Mouse (Mus musculus) bone marrow, adult 2 months (tissue): ENCODE measurements at regions not wholly inside any gene's neighbourhood (a gene's known extent, or its start where the extent isn't known, plus 50 kb on each side); places are given as distances from the start of the nearest gene placed in this dataset.

Experiments used
- CTCF ChIP-seq: fragments of 200-500 bp; IDR thresholded peaks from 2 replicates; pipeline ENCODE4 v1.5.1; 2011; ENCODE audit warnings: low read length, control low read depth; ENCODE audit not compliant: control insufficient read depth, insufficient read depth
- POLR2A ChIP-seq: fragments of 200-500 bp; IDR thresholded peaks from 2 replicates; pipeline ENCODE4 v1.6.1; 2011; ENCODE audit warnings: low read depth, mild to moderate bottlenecking, control low read depth, low read length, borderline replicate concordance; ENCODE audit not compliant: control insufficient read depth

- TF ChIP-seq CTCF (no peak), POLR2A (no peak)
Measured at GRCm38 (mm10) chr1:55997074-55997473, 591.4 kb downstream of the Plcl1 start.
